Mouse (Mus musculus): Measurements from ENCODE around the gene Lactb. TPM values are rescaled to one million over a fixed set of nuclear protein-coding genes. Genes with fewer than 3 reads are reported as not detected.

Gene Lactb
- total and polyA plus RNA-seq, 2 experiments from 2014 or later: 6.4 to 13.8 TPM

- ATAC-seq (ENCODE audit: insufficient read depth, low read depth) (peak; percentile 91), DNase-seq (ENCODE audit: low spot score) (peak; percentile 91)
- TF ChIP-seq CTCF (IDR thresholded peaks at IDR 0.05; ENCODE audit: low read depth) (peak; percentile 88), EP300 (IDR thresholded peaks at IDR 0.05; ENCODE audit: low read depth) (no peak)
- no peaks in the 10 kb centered on the region for H3K9me3 ChIP-seq (replicated peaks; ENCODE audit: control insufficient read depth, low read length)
- peak overlapping the region; percentile 58 for H3K27ac ChIP-seq (ENCODE audit: low read depth)
- no peaks in the 10 kb centered on the region for H3K4me1 ChIP-seq (ENCODE audit: control insufficient read depth, insufficient read depth)
- 2% methylated on average over 6 of the region's 6 CpGs for WGBS
- H3K9ac ChIP-seq (replicated peaks; ENCODE audit: low read depth, low read length): no peak overlapping the region
- H3K36me3 ChIP-seq (replicated peaks; ENCODE audit: control insufficient read depth, insufficient read depth, low read length): no peaks in the 10 kb centered on the region
- no peak overlapping the region for H3K4me3 ChIP-seq (ENCODE audit: low read depth, low read length)
- no peaks in the 10 kb centered on the region for H3K27me3 ChIP-seq (ENCODE audit: control insufficient read depth, insufficient read depth, low read length)
- no peak overlapping the region for H3K4me2 ChIP-seq (ENCODE audit: low read depth, low read length)
Observed at GRCm38 (mm10) chr9:67001050-67001449, 25.8 kb upstream of the Lactb start.

GRCm38 (mm10) chr9:66999698-67000097, 24.4 kb upstream of the Lactb start:
- Histone ChIP-seq H3K4me2 (ENCODE audit: low read depth, low read length) (no peak overlapping the region), H3K9ac (replicated peaks; ENCODE audit: low read depth, low read length) (no peak overlapping the region), H3K4me3 (ENCODE audit: low read depth, low read length) (no peak overlapping the region), H3K36me3 (replicated peaks; ENCODE audit: control insufficient read depth, insufficient read depth, low read length) (no peaks in the 10 kb centered on the region), H3K4me1 (ENCODE audit: control insufficient read depth, insufficient read depth) (no peaks in the 10 kb centered on the region), H3K9me3 (replicated peaks; ENCODE audit: control insufficient read depth, low read length) (no peaks in the 10 kb centered on the region), H3K27me3 (ENCODE audit: control insufficient read depth, insufficient read depth, low read length) (no peaks in the 10 kb centered on the region), H3K27ac (ENCODE audit: low read depth) (no peak overlapping the region)
- TF ChIP-seq CTCF (IDR thresholded peaks at IDR 0.05; ENCODE audit: low read depth) (no peak), EP300 (IDR thresholded peaks at IDR 0.05; ENCODE audit: low read depth) (no peak)
- no peak for ATAC-seq (ENCODE audit: insufficient read depth, low read depth)
- no peak for DNase-seq (ENCODE audit: low spot score)
- WGBS: 94% methylated on average over 8 of the region's 8 CpGs

- no peak overlapping the region for H3K9ac ChIP-seq (replicated peaks; ENCODE audit: low read depth, low read length)
- H3K4me2 ChIP-seq (ENCODE audit: low read depth, low read length): no peak overlapping the region
- no peaks in the 10 kb centered on the region for H3K9me3 ChIP-seq (replicated peaks; ENCODE audit: control insufficient read depth, low read length)
- H3K4me3 ChIP-seq (ENCODE audit: low read depth, low read length): no peak overlapping the region
- TF ChIP-seq CTCF (IDR thresholded peaks at IDR 0.05; ENCODE audit: low read depth) (no peak), EP300 (IDR thresholded peaks at IDR 0.05; ENCODE audit: low read depth) (no peak)
- H3K27ac ChIP-seq (ENCODE audit: low read depth): no peak overlapping the region
- no peaks in the 10 kb centered on the region for H3K36me3 ChIP-seq (replicated peaks; ENCODE audit: control insufficient read depth, insufficient read depth, low read length)
- DNase-seq (ENCODE audit: low spot score) (no peak), ATAC-seq (ENCODE audit: insufficient read depth, low read depth) (no peak)
- WGBS: 29% methylated on average over 8 of the region's 8 CpGs
- H3K27me3 ChIP-seq (ENCODE audit: control insufficient read depth, insufficient read depth, low read length): no peaks in the 10 kb centered on the region
- H3K4me1 ChIP-seq (ENCODE audit: control insufficient read depth, insufficient read depth): peaks cover 28% of the 10 kb centered on the region
Observed at GRCm38 (mm10) chr9:66991750-66992410, 16.6 kb upstream of the Lactb start.

- ATAC-seq (ENCODE audit: insufficient read depth, low read depth): no peak
- H3K9ac ChIP-seq (replicated peaks; ENCODE audit: low read depth, low read length): no peak overlapping the region
- 50% methylated on average over 9 of the region's 9 CpGs for WGBS
- H3K4me1 ChIP-seq (ENCODE audit: control insufficient read depth, insufficient read depth): peaks cover 28% of the 10 kb centered on the region
- H3K4me3 ChIP-seq (ENCODE audit: low read depth, low read length): no peak overlapping the region
- no peaks in the 10 kb centered on the region for H3K27me3 ChIP-seq (ENCODE audit: control insufficient read depth, insufficient read depth, low read length)
- no peak overlapping the region for H3K27ac ChIP-seq (ENCODE audit: low read depth)
- no peaks in the 10 kb centered on the region for H3K36me3 ChIP-seq (replicated peaks; ENCODE audit: control insufficient read depth, insufficient read depth, low read length)
- no peak overlapping the region for H3K4me2 ChIP-seq (ENCODE audit: low read depth, low read length)
- DNase-seq (ENCODE audit: low spot score): no peak
- H3K9me3 ChIP-seq (replicated peaks; ENCODE audit: control insufficient read depth, low read length): no peaks in the 10 kb centered on the region
- TF ChIP-seq EP300 (IDR thresholded peaks at IDR 0.05; ENCODE audit: low read depth) (no peak), CTCF (IDR thresholded peaks at IDR 0.05; ENCODE audit: low read depth) (no peak)
Observed at GRCm38 (mm10) chr9:66991021-66991749, 15.9 kb upstream of the Lactb start.

- ATAC-seq (ENCODE audit: insufficient read depth, low read depth): no peak
- no peak for DNase-seq (ENCODE audit: low spot score)
- Histone ChIP-seq H3K9me3 (replicated peaks; ENCODE audit: control insufficient read depth, low read length) (no peaks in the 10 kb centered on the region), H3K9ac (replicated peaks; ENCODE audit: low read depth, low read length) (no peak overlapping the region), H3K4me2 (ENCODE audit: low read depth, low read length) (no peak overlapping the region), H3K4me3 (ENCODE audit: low read depth, low read length) (no peak overlapping the region), H3K27me3 (ENCODE audit: control insufficient read depth, insufficient read depth, low read length) (no peaks in the 10 kb centered on the region), H3K4me1 (ENCODE audit: control insufficient read depth, insufficient read depth) (peaks cover 28% of the 10 kb centered on the region), H3K36me3 (replicated peaks; ENCODE audit: control insufficient read depth, insufficient read depth, low read length) (no peaks in the 10 kb centered on the region), H3K27ac (ENCODE audit: low read depth) (no peak overlapping the region)
- WGBS: 89% methylated on average over 5 of the region's 5 CpGs
- no peak for TF ChIP-seq CTCF (IDR thresholded peaks at IDR 0.05; ENCODE audit: low read depth)
- TF ChIP-seq EP300 (IDR thresholded peaks at IDR 0.05; ENCODE audit: low read depth): no peak
Observed at GRCm38 (mm10) chr9:66990046-66990445, 14.8 kb upstream of the Lactb start.

All from heart, postnatal 0 days (tissue).